Mouse (Mus musculus): ENCODE results near the gene Oaz1.

DNA sequence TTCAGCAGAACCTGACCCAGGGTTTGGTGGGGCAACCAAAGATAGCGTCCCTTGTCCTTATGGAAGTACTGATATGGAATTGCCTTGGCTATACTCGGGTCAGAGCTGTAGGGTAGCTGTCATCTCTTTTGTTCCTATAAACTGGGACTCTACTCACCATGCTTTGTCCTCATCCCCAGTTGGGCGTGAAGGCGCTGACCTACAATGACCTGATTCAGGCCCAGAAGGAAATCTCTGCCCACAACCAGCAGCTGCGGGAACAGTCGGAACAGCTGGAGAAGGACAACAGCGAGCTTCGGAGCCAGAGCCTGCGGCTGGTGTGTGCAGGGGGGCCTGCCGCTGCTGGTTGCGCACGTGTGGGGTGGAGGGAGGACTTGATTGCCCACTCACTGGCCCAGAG, 41.6 kb upstream of the Oaz1 start:
- TF ChIP-seq POLR2A (IDR thresholded peaks at IDR 0.05; ENCODE audit: borderline replicate concordance, insufficient read depth, low read length) (no peak), CTCF (IDR thresholded peaks at IDR 0.05; ENCODE audit: borderline replicate concordance, insufficient read depth, low read depth, low read length) (no peak)

All from cerebellum, adult 2 months (tissue).